8 mouse cellular contexts compared by ENCODE assay signal in genomic region chr4:41740380-41741157, GRCm38 (mm10). TPM values are rescaled to one million over a fixed set of nuclear protein-coding genes. Genes with fewer than 3 reads are reported as not detected.
DNase-seq lines count a peak whose midpoint lies in the region; ATAC-seq and TF ChIP-seq lines count a peak whose summit lies in the region.

No protein-coding gene starts in this region.

- peak overlapping the region; percentile 93 for H3K4me2 ChIP-seq in forebrain, embryonic 11.5 days (ENCODE audit: low read depth, low read length, severe bottlenecking)
- H3K4me2 ChIP-seq in liver, embryonic 12.5 days = peak overlapping the region; percentile 83
- peak overlapping the region; percentile 74 for H3K4me2 ChIP-seq in neural tube, embryonic 12.5 days (replicated peaks)

- WGBS in kidney, adult 2 months = 1% methylated on average over 48 of the region's 48 CpGs
- WGBS in forebrain, embryonic 11.5 days = under 1% methylated on average over 48 of the region's 48 CpGs
- WGBS in liver, embryonic 12.5 days (ENCODE audit: insufficient replicate concordance) = under 1% methylated on average over 48 of the region's 48 CpGs
- 1% methylated on average over 48 of the region's 48 CpGs for WGBS in neural tube, embryonic 12.5 days

- H3K4me3 ChIP-seq in kidney, adult 2 months (ENCODE audit: insufficient read depth, low read depth, low read length) = peak overlapping the region; percentile 97
- peak overlapping the region; percentile 77 for H3K4me3 ChIP-seq in forebrain, embryonic 11.5 days (ENCODE audit: low read depth, low read length)
- peak overlapping the region; percentile 68 for H3K4me3 ChIP-seq in liver, embryonic 12.5 days
- peak overlapping the region; percentile 73 for H3K4me3 ChIP-seq in neural tube, embryonic 12.5 days

- no peak for DNase-seq in kidney, adult 2 months
- no peak for DNase-seq in kidney, adult 11 months
- peak; percentile 59 for DNase-seq in adipocyte (ENCODE audit: low spot score)
- DNase-seq in forebrain, embryonic 11.5 days (ENCODE audit: low spot score) = no peak
- DNase-seq in induced T-regulatory cell, adult 2 months (ENCODE audit: low read depth) = peak; percentile 65
- peak; percentile 47 for DNase-seq in thymus, postnatal 4 days

- no peaks in the 10 kb centered on the region for H3K9me3 ChIP-seq in forebrain, embryonic 11.5 days (ENCODE audit: control insufficient read depth, low read length)
- H3K9me3 ChIP-seq in liver, embryonic 12.5 days (replicated peaks) = no peaks in the 10 kb centered on the region
- peaks cover 4% of the 10 kb centered on the region; the same call in 1 of the 2 replicates for H3K9me3 ChIP-seq in neural tube, embryonic 12.5 days

- ATAC-seq in forebrain, embryonic 11.5 days (replicated peaks; ENCODE audit: low FRiP score) = peak; percentile 78
- ATAC-seq in liver, embryonic 12.5 days = peak; percentile 84
- peak; percentile 78 for ATAC-seq in neural tube, embryonic 12.5 days (ENCODE audit: low FRiP score, low read depth)

- peak overlapping the region; percentile 82 for H3K9ac ChIP-seq in forebrain, embryonic 11.5 days (ENCODE audit: low read length)
- peak overlapping the region; percentile 71 for H3K9ac ChIP-seq in liver, embryonic 12.5 days
- H3K9ac ChIP-seq in neural tube, embryonic 12.5 days = peak overlapping the region; percentile 68

- H3K36me3 ChIP-seq in kidney, adult 2 months (ENCODE audit: control insufficient read depth, insufficient read depth, low read length) = no peaks in the 10 kb centered on the region
- peaks cover 3% of the 10 kb centered on the region; the same call in 1 of the 2 replicates for H3K36me3 ChIP-seq in forebrain, embryonic 11.5 days (ENCODE audit: control insufficient read depth, insufficient read depth, low read length)
- peaks cover 17% of the 10 kb centered on the region for H3K36me3 ChIP-seq in liver, embryonic 12.5 days
- peaks cover 15% of the 10 kb centered on the region for H3K36me3 ChIP-seq in neural tube, embryonic 12.5 days

- no peaks in the 10 kb centered on the region for H3K27me3 ChIP-seq in kidney, adult 2 months (replicated peaks; ENCODE audit: control insufficient read depth, insufficient read depth, low read length)
- H3K27me3 ChIP-seq in forebrain, embryonic 11.5 days (ENCODE audit: control insufficient read depth, insufficient read depth, low read length) = no peaks in the 10 kb centered on the region
- no peaks in the 10 kb centered on the region for H3K27me3 ChIP-seq in liver, embryonic 12.5 days (replicated peaks)
- H3K27me3 ChIP-seq in neural tube, embryonic 12.5 days (replicated peaks) = no peaks in the 10 kb centered on the region

- 0 out of 2 replicates have a peak, but pooled peaks have one; percentile 5 for TF ChIP-seq CTCF in kidney, adult 2 months (conservative IDR thresholded peaks at IDR 0.05; ENCODE audit: insufficient read depth, insufficient read length, low read depth, low read length)

- no peak for TF ChIP-seq POLR2A in kidney, adult 2 months (IDR thresholded peaks at IDR 0.05; ENCODE audit: low read depth, low read length)

- peaks cover 4% of the 10 kb centered on the region; the same call in 1 of the 2 replicates for H3K4me1 ChIP-seq in kidney, adult 2 months (ENCODE audit: control insufficient read depth, insufficient read depth, low read length)
- H3K4me1 ChIP-seq in forebrain, embryonic 11.5 days (replicated peaks; ENCODE audit: control insufficient read depth, insufficient read depth, low read length) = peaks cover 6% of the 10 kb centered on the region; the same call in 1 of the 2 replicates
- H3K4me1 ChIP-seq in liver, embryonic 12.5 days = peaks cover 42% of the 10 kb centered on the region
- H3K4me1 ChIP-seq in neural tube, embryonic 12.5 days = peaks cover 17% of the 10 kb centered on the region

- H3K27ac ChIP-seq in kidney, adult 2 months (ENCODE audit: insufficient read depth, low read depth, low read length) = peak overlapping the region; percentile 94
- peak overlapping the region; percentile 14; the same call in 1 of the 2 replicates for H3K27ac ChIP-seq in forebrain, embryonic 11.5 days (ENCODE audit: low read depth, low read length)
- H3K27ac ChIP-seq in liver, embryonic 12.5 days = peak overlapping the region; percentile 70
- H3K27ac ChIP-seq in neural tube, embryonic 12.5 days = peak overlapping the region; percentile 7; the same call in 1 of the 2 replicates

RNA-seq across cellular contexts. Expression of gene Arid3c, which starts 9.6 kb away (rescaled TPM):
- not detected in 2 replicates for polyA plus RNA-seq in kidney, adult 2 months (2012; rRNA removed)
- polyA plus RNA-seq in forebrain, embryonic 11.5 days (2014; fragmentation: Nextera tagmentation; extraction: Ambion mirVana) = 0.59 and 0.80 TPM in 2 replicates
- not detected in 2 replicates for polyA plus RNA-seq in liver, embryonic 12.5 days (2016; fragmentation: Nextera tagmentation; extraction: Ambion mirVana)
- 1.4 and 1.5 TPM in 2 replicates for polyA plus RNA-seq in neural tube, embryonic 12.5 days (2016; fragmentation: Nextera tagmentation; extraction: Ambion mirVana)

RNA-seq across cellular contexts. Expression of gene Galt, which starts 14.5 kb away (rescaled TPM):
- polyA plus RNA-seq in kidney, adult 2 months (2012; rRNA removed) = 162 and 175 TPM in 2 replicates
- polyA plus RNA-seq in forebrain, embryonic 11.5 days (2014; fragmentation: Nextera tagmentation; extraction: Ambion mirVana) = 18.4 and 21.4 TPM in 2 replicates
- polyA plus RNA-seq in liver, embryonic 12.5 days (2016; fragmentation: Nextera tagmentation; extraction: Ambion mirVana) = 25.2 and 25.7 TPM in 2 replicates
- 25.2 and 27.3 TPM in 2 replicates for polyA plus RNA-seq in neural tube, embryonic 12.5 days (2016; fragmentation: Nextera tagmentation; extraction: Ambion mirVana)

RNA-seq across cellular contexts. Expression of gene Sigmar1, which starts 15.4 kb away (rescaled TPM):
- polyA plus RNA-seq in kidney, adult 2 months (2012; rRNA removed) = 60.6 and 69.7 TPM in 2 replicates
- 75.9 and 84.1 TPM in 2 replicates for polyA plus RNA-seq in forebrain, embryonic 11.5 days (2014; fragmentation: Nextera tagmentation; extraction: Ambion mirVana)
- 49.6 and 51.2 TPM in 2 replicates for polyA plus RNA-seq in liver, embryonic 12.5 days (2016; fragmentation: Nextera tagmentation; extraction: Ambion mirVana)
- polyA plus RNA-seq in neural tube, embryonic 12.5 days (2016; fragmentation: Nextera tagmentation; extraction: Ambion mirVana) = 60.7 and 63.7 TPM in 2 replicates

RNA-seq across cellular contexts. Expression of gene Dctn3, which starts 17.6 kb away (rescaled TPM):
- 76.0 and 92.6 TPM in 2 replicates for polyA plus RNA-seq in kidney, adult 2 months (2012; rRNA removed)
- polyA plus RNA-seq in forebrain, embryonic 11.5 days (2014; fragmentation: Nextera tagmentation; extraction: Ambion mirVana) = 135 and 142 TPM in 2 replicates
- 89.7 and 92.2 TPM in 2 replicates for polyA plus RNA-seq in liver, embryonic 12.5 days (2016; fragmentation: Nextera tagmentation; extraction: Ambion mirVana)
- polyA plus RNA-seq in neural tube, embryonic 12.5 days (2016; fragmentation: Nextera tagmentation; extraction: Ambion mirVana) = 225 and 233 TPM in 2 replicates

RNA-seq across cellular contexts. Expression of gene Rpp25l, which starts 27.2 kb away (rescaled TPM):
- 57.0 and 62.2 TPM in 2 replicates for polyA plus RNA-seq in kidney, adult 2 months (2012; rRNA removed)
- 92.0 and 92.5 TPM in 2 replicates for polyA plus RNA-seq in forebrain, embryonic 11.5 days (2014; fragmentation: Nextera tagmentation; extraction: Ambion mirVana)
- polyA plus RNA-seq in liver, embryonic 12.5 days (2016; fragmentation: Nextera tagmentation; extraction: Ambion mirVana) = 39.1 and 44.9 TPM in 2 replicates
- 65.9 and 66.9 TPM in 2 replicates for polyA plus RNA-seq in neural tube, embryonic 12.5 days (2016; fragmentation: Nextera tagmentation; extraction: Ambion mirVana)

Comparison
In these comparisons a context has a peak if more than half of its experiments do, and no peak if none do; other contexts are left out.
1. DNase-seq: peak in adipocyte (single experiment), induced T-regulatory cell, adult 2 months (single experiment) and thymus, postnatal 4 days (single experiment); none in kidney, adult 2 months (single experiment), kidney, adult 11 months (single experiment) and forebrain, embryonic 11.5 days (single experiment).
2. H3K27ac ChIP-seq: peak in every context shown above with its lines; median percentile 94 in kidney, adult 2 months; 70 in liver, embryonic 12.5 days; 14 in forebrain, embryonic 11.5 days; 7 in neural tube, embryonic 12.5 days.
3. Peak in every context shown above with its lines, with median percentiles within 50 percentile points of each other: H3K4me3 ChIP-seq, ATAC-seq, H3K4me2 ChIP-seq and H3K9ac ChIP-seq.